21 mouse cellular contexts compared by ENCODE assay signal in the genomic region with DNA sequence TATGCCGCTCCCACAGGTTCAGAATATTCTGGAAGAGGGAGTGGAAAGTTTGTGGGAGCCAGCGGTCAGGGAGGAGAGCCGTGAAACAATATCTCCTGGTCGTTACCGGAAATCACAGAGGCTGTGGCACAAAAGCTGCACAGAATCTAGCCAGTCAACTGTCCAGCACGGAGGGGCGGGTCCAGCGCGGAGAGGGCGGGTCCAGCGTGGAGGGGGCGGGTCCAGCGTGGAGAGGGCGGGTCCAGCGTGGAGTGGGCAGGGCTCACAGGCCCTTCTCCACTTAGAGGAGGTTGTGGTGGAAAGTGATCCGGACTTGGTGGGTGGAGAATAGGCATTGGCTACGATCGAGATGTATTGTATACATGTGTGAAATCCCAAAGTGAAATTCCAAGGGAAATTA.
DNase-seq lines count a peak whose midpoint lies in the region; ATAC-seq and TF ChIP-seq lines count a peak whose summit lies in the region.
"Had no signal": no experiment of that assay in that cellular context is flagged by ENCODE, and none has a peak within 500 bp of the region (broad histone marks: within the 10 kb centered on the region; RNA-seq: fewer than 3 reads in every experiment).

No protein-coding gene starts in this region.

- no peaks in the 10 kb centered on the region for H3K36me3 ChIP-seq in heart, adult 2 months (ENCODE audit: control insufficient read depth, insufficient read depth, low read length)
- no peaks in the 10 kb centered on the region for H3K36me3 ChIP-seq in hindbrain, postnatal 0 days (ENCODE audit: insufficient read depth, low read length)
- no peaks in the 10 kb centered on the region for H3K36me3 ChIP-seq in hindbrain, embryonic 14.5 days (replicated peaks; ENCODE audit: control insufficient read depth, insufficient read depth)
- no peaks in the 10 kb centered on the region for H3K36me3 ChIP-seq in heart, embryonic 15.5 days
- no peaks in the 10 kb centered on the region for H3K36me3 ChIP-seq in liver, embryonic 12.5 days
- H3K36me3 ChIP-seq: forebrain, embryonic 15.5 days; kidney, embryonic 15.5 days; midbrain, embryonic 10.5 days had no signal

- peak in 1 of 2 experiments; percentile 10 for DNase-seq in heart, adult 2 months
- DNase-seq in heart, adult 11 months = no peak
- no peak for DNase-seq in hindbrain, postnatal 0 days (ENCODE audit: low spot score)
- DNase-seq in hindbrain, embryonic 14.5 days (ENCODE audit: low spot score) = no peak
- DNase-seq in layer of hippocampus, adult 18-20 months (ENCODE audit: low spot score in 2 of 2) = no peak
- DNase-seq: adrenal gland, postnatal 14 days; B cell, adult 2 months; cerebellum, adult 8-10 months; cerebellum, postnatal 36 days; embryo, embryonic 11 days; gastrocnemius, postnatal 14 days; kidney, adult 11 months; kidney, postnatal 4 days; layer of hippocampus, adult 9-11 months; liver; thymus, postnatal 14 days had no signal

- ATAC-seq in hindbrain, postnatal 0 days = no peak
- no peak for ATAC-seq in hindbrain, embryonic 14.5 days (ENCODE audit: low FRiP score)
- no peak for ATAC-seq in heart, embryonic 15.5 days (replicated peaks; ENCODE audit: insufficient number of reproducible peaks, insufficient read depth, low FRiP score, low read depth)
- ATAC-seq in liver, embryonic 12.5 days = no peak

- TF ChIP-seq CTCF in heart, adult 2 months (IDR thresholded peaks at IDR 0.05) = no peak
- TF ChIP-seq CTCF in hindbrain, postnatal 0 days (IDR thresholded peaks at IDR 0.05; ENCODE audit: low read depth) = no peak

- peak overlapping the region; percentile 76 for H3K27ac ChIP-seq in heart, adult 2 months
- H3K27ac ChIP-seq in hindbrain, postnatal 0 days = 0 out of 2 replicates have a peak overlapping the region, but pooled peaks have one; percentile 42
- no peak overlapping the region for H3K27ac ChIP-seq in hindbrain, embryonic 14.5 days
- peak overlapping the region; percentile 95 for H3K27ac ChIP-seq in heart, embryonic 15.5 days
- H3K27ac ChIP-seq in liver, embryonic 12.5 days = no peak overlapping the region
- H3K27ac ChIP-seq: kidney, embryonic 15.5 days; midbrain, embryonic 10.5 days had no signal

- H3K79me2 ChIP-seq in heart, adult 2 months (replicated peaks; ENCODE audit: control insufficient read depth, insufficient read depth, low read length) = no peaks in the 10 kb centered on the region

- no peaks in the 10 kb centered on the region for H3K27me3 ChIP-seq in heart, adult 2 months (ENCODE audit: control insufficient read depth, insufficient read depth, low read length)
- no peaks in the 10 kb centered on the region for H3K27me3 ChIP-seq in hindbrain, postnatal 0 days (ENCODE audit: insufficient read depth, low read length)
- no peaks in the 10 kb centered on the region for H3K27me3 ChIP-seq in hindbrain, embryonic 14.5 days (ENCODE audit: control insufficient read depth, insufficient read depth, low read length)
- no peaks in the 10 kb centered on the region for H3K27me3 ChIP-seq in heart, embryonic 15.5 days
- no peaks in the 10 kb centered on the region for H3K27me3 ChIP-seq in liver, embryonic 12.5 days (replicated peaks)
- H3K27me3 ChIP-seq: forebrain, embryonic 15.5 days; kidney, embryonic 15.5 days had no signal

- no peaks in the 10 kb centered on the region for H3K9me3 ChIP-seq in hindbrain, postnatal 0 days (ENCODE audit: low read length)
- 0 out of 2 replicates have a peak, but pooled peaks cover 5% of the 10 kb centered on the region for H3K9me3 ChIP-seq in hindbrain, embryonic 14.5 days (ENCODE audit: control insufficient read depth, low read length)
- H3K9me3 ChIP-seq in heart, embryonic 15.5 days (replicated peaks) = no peaks in the 10 kb centered on the region
- H3K9me3 ChIP-seq in liver, embryonic 12.5 days (replicated peaks) = no peaks in the 10 kb centered on the region
- H3K9me3 ChIP-seq: forebrain, embryonic 15.5 days; kidney, embryonic 15.5 days; midbrain, embryonic 10.5 days had no signal

- no peak for TF ChIP-seq POLR2A in heart, adult 2 months (IDR thresholded peaks at IDR 0.05; ENCODE audit: insufficient read depth, low read depth, low read length)

- H3K4me2 ChIP-seq in hindbrain, postnatal 0 days (ENCODE audit: low read depth, low read length) = no peak overlapping the region
- H3K4me2 ChIP-seq in hindbrain, embryonic 14.5 days (replicated peaks) = no peak overlapping the region
- H3K4me2 ChIP-seq in heart, embryonic 15.5 days = no peak overlapping the region
- no peak overlapping the region for H3K4me2 ChIP-seq in liver, embryonic 12.5 days
- H3K4me2 ChIP-seq: forebrain, embryonic 15.5 days; kidney, embryonic 15.5 days had no signal

- no peak overlapping the region for H3K9ac ChIP-seq in heart, adult 2 months (ENCODE audit: low read depth, low read length)
- no peak overlapping the region for H3K9ac ChIP-seq in hindbrain, postnatal 0 days (replicated peaks; ENCODE audit: low read length)
- no peak overlapping the region for H3K9ac ChIP-seq in hindbrain, embryonic 14.5 days
- H3K9ac ChIP-seq in heart, embryonic 15.5 days = no peak overlapping the region
- H3K9ac ChIP-seq in liver, embryonic 12.5 days = no peak overlapping the region
- H3K9ac ChIP-seq: forebrain, embryonic 15.5 days; kidney, embryonic 15.5 days had no signal

- 86% methylated on average over 18 of the region's 18 CpGs for WGBS in heart, adult 2 months
- WGBS in hindbrain, postnatal 0 days = 96% methylated on average over 18 of the region's 18 CpGs
- WGBS in hindbrain, embryonic 14.5 days = 92% methylated on average over 18 of the region's 18 CpGs
- WGBS in heart, embryonic 15.5 days = 88% methylated on average over 18 of the region's 18 CpGs
- WGBS in liver, embryonic 12.5 days (ENCODE audit: insufficient replicate concordance) = 72% methylated on average over 18 of the region's 18 CpGs

- H3K4me1 ChIP-seq in heart, adult 2 months (ENCODE audit: control insufficient read depth, insufficient read depth, low read length) = peaks cover 1% of the 10 kb centered on the region; the same call in 1 of the 2 replicates
- H3K4me1 ChIP-seq in hindbrain, postnatal 0 days (ENCODE audit: insufficient read depth, low read length) = peaks cover 7% of the 10 kb centered on the region; the same call in 1 of the 2 replicates
- no peaks in the 10 kb centered on the region for H3K4me1 ChIP-seq in hindbrain, embryonic 14.5 days (replicated peaks; ENCODE audit: control insufficient read depth, insufficient read depth, low read length)
- H3K4me1 ChIP-seq in heart, embryonic 15.5 days (replicated peaks) = peaks cover 22% of the 10 kb centered on the region
- no peaks in the 10 kb centered on the region for H3K4me1 ChIP-seq in liver, embryonic 12.5 days
- H3K4me1 ChIP-seq: midbrain, embryonic 10.5 days had no signal

- no peak for TF ChIP-seq EP300 in heart, adult 2 months (IDR thresholded peaks at IDR 0.05; ENCODE audit: insufficient read depth, low read depth, low read length)

- no peak overlapping the region for H3K4me3 ChIP-seq in heart, adult 2 months
- no peak overlapping the region for H3K4me3 ChIP-seq in hindbrain, postnatal 0 days (ENCODE audit: low read length)
- H3K4me3 ChIP-seq in hindbrain, embryonic 14.5 days (replicated peaks; ENCODE audit: low read length) = no peak overlapping the region
- H3K4me3 ChIP-seq in heart, embryonic 15.5 days = no peak overlapping the region
- no peak overlapping the region for H3K4me3 ChIP-seq in liver, embryonic 12.5 days
- H3K4me3 ChIP-seq: forebrain, embryonic 15.5 days; kidney, embryonic 15.5 days; midbrain, embryonic 10.5 days had no signal

- intact Hi-C loops in heart, adult 2 months (cut with DNase I) = loop anchor here (10.0 kb wide), 1 partner anchor 417 kb away; no protein-coding TSS in a partner anchor

Comparison
In these comparisons a context has a peak if more than half of its experiments do, and no peak if none do; other contexts are left out.
1. H3K27ac ChIP-seq: peak in heart, adult 2 months (single experiment), hindbrain, postnatal 0 days (single experiment) and heart, embryonic 15.5 days (single experiment); none in hindbrain, embryonic 14.5 days (single experiment) and liver, embryonic 12.5 days (single experiment).